Mouse (Mus musculus): ENCODE measurements around the gene Ccdc13.

Gene Ccdc13

GRCm38 (mm10) chr9:121846526-121847118, 7.4 kb upstream of the Ccdc13 start:
- no peak for DNase-seq (ENCODE audit: low spot score in 2 of 2)

- no peak for DNase-seq (ENCODE audit: low spot score in 2 of 2)
These were observed 3.7 kb upstream of the Ccdc13 start for GRCm38 (mm10) chr9:121842914-121843313.

- no peak for DNase-seq (ENCODE audit: low spot score in 2 of 2)
These were observed 333 bp upstream of the Ccdc13 start for GRCm38 (mm10) chr9:121839622-121839965.

- DNase-seq (ENCODE audit: low spot score in 2 of 2), result no peak
These were observed 1.3 kb downstream of the Ccdc13 start for GRCm38 (mm10) chr9:121838008-121838407.

- DNase-seq (ENCODE audit: low spot score in 2 of 2), result no peak
These were observed 5.4 kb downstream of the Ccdc13 start for GRCm38 (mm10) chr9:121833825-121834224.

- DNase-seq (ENCODE audit: low spot score in 2 of 2), result peak; percentile 64 to 82
These were observed 8.3 kb downstream of the Ccdc13 start for GRCm38 (mm10) chr9:121830956-121831293.

- no peak for DNase-seq (ENCODE audit: low spot score in 2 of 2)
These were observed 8.9 kb downstream of the Ccdc13 start for GRCm38 (mm10) chr9:121830243-121830955.

GRCm38 (mm10) chr9:121829270-121829992, 9.8 kb downstream of the Ccdc13 start:
- no peak for DNase-seq (ENCODE audit: low spot score in 2 of 2)

- DNase-seq (ENCODE audit: low spot score in 2 of 2), result no peak
These were observed 10.9 kb downstream of the Ccdc13 start for GRCm38 (mm10) chr9:121828314-121828713.

- DNase-seq (ENCODE audit: low spot score in 2 of 2), result no peak
These were observed 12.9 kb downstream of the Ccdc13 start for GRCm38 (mm10) chr9:121826356-121826755.

- no peak for DNase-seq (ENCODE audit: low spot score in 2 of 2)
These were observed 15.3 kb downstream of the Ccdc13 start for GRCm38 (mm10) chr9:121823991-121824390.

- no peak for DNase-seq (ENCODE audit: low spot score in 2 of 2)
These were observed 16.2 kb downstream of the Ccdc13 start for GRCm38 (mm10) chr9:121823051-121823450.

GRCm38 (mm10) chr9:121822585-121822991, 16.7 kb downstream of the Ccdc13 start:
- no peak for DNase-seq (ENCODE audit: low spot score in 2 of 2)

- DNase-seq (ENCODE audit: low spot score in 2 of 2), result no peak
These were observed 18.5 kb downstream of the Ccdc13 start for GRCm38 (mm10) chr9:121820765-121821164.

GRCm38 (mm10) chr9:121819771-121820471, 19.3 kb downstream of the Ccdc13 start:
- no peak for DNase-seq (ENCODE audit: low spot score in 2 of 2)

GRCm38 (mm10) chr9:121819073-121819770, 20.0 kb downstream of the Ccdc13 start:
- DNase-seq (ENCODE audit: low spot score in 2 of 2), result no peak

- no peak for DNase-seq (ENCODE audit: low spot score in 2 of 2)
These were observed 24.1 kb downstream of the Ccdc13 start for GRCm38 (mm10) chr9:121815183-121815582.

- DNase-seq (ENCODE audit: low spot score in 2 of 2), result peak; percentile 53 to 64
These were observed 29.0 kb downstream of the Ccdc13 start for GRCm38 (mm10) chr9:121810081-121810821.

- DNase-seq (ENCODE audit: low spot score in 2 of 2), result no peak
These were observed 30.8 kb downstream of the Ccdc13 start for GRCm38 (mm10) chr9:121808511-121808910.

- DNase-seq (ENCODE audit: low spot score in 2 of 2), result peak in 1 of 2 experiments; percentile 44
These were observed 31.3 kb downstream of the Ccdc13 start for GRCm38 (mm10) chr9:121807947-121808346.

- DNase-seq (ENCODE audit: low spot score in 2 of 2), result no peak
These were observed 31.7 kb downstream of the Ccdc13 start for GRCm38 (mm10) chr9:121807546-121807945.
